Mouse (Mus musculus): ENCODE data around the gene Myh10. TPM values are rescaled to one million over a fixed set of nuclear protein-coding genes. Genes with fewer than 3 reads are reported as not detected.

Gene Myh10
- polyA plus RNA-seq, 1 experiment from 2014 or later, result 18.5 TPM

GRCm38 (mm10) chr11:68778855-68779254 is 87.5 kb downstream of the Myh10 start:
- H3K4me1 ChIP-seq (replicated peaks), result no peaks in the 10 kb centered on the region
- H3K9ac ChIP-seq, result no peak overlapping the region
- no peak for ATAC-seq (ENCODE audit: low read depth)
- H3K36me3 ChIP-seq, result peaks cover 52% of the 10 kb centered on the region
- H3K4me3 ChIP-seq (replicated peaks), result no peak overlapping the region
- H3K27me3 ChIP-seq, result no peaks in the 10 kb centered on the region
- H3K9me3 ChIP-seq (replicated peaks), result no peaks in the 10 kb centered on the region
- no peak overlapping the region for H3K27ac ChIP-seq
- DNase-seq, result no peak
- H3K4me2 ChIP-seq, result no peak overlapping the region

GRCm38 (mm10) chr11:68779735-68780465 is 88.5 kb downstream of the Myh10 start:
- Histone ChIP-seq H3K9ac (no peak overlapping the region), H3K27ac (no peak overlapping the region), H3K4me1 (replicated peaks) (no peaks in the 10 kb centered on the region), H3K9me3 (replicated peaks) (no peaks in the 10 kb centered on the region), H3K4me2 (no peak overlapping the region), H3K4me3 (replicated peaks) (no peak overlapping the region), H3K36me3 (peaks cover 58% of the 10 kb centered on the region), H3K27me3 (no peaks in the 10 kb centered on the region)
- ATAC-seq (ENCODE audit: low read depth), result no peak
- no peak for DNase-seq
- 81% methylated on average over 10 of the region's 10 CpGs for WGBS (ENCODE audit: insufficient replicate concordance)

- no peak for DNase-seq
- H3K36me3 ChIP-seq, result peaks cover 58% of the 10 kb centered on the region
- no peak for ATAC-seq (ENCODE audit: low read depth)
Measured at GRCm38 (mm10) chr11:68780466-68781114, 89.2 kb downstream of the Myh10 start.

GRCm38 (mm10) chr11:68782336-68782735 is 91.0 kb downstream of the Myh10 start:
- Histone ChIP-seq H3K9ac (no peak overlapping the region), H3K27ac (no peak overlapping the region), H3K27me3 (no peaks in the 10 kb centered on the region), H3K9me3 (replicated peaks) (no peaks in the 10 kb centered on the region), H3K4me2 (no peak overlapping the region), H3K36me3 (peaks cover 67% of the 10 kb centered on the region), H3K4me3 (replicated peaks) (no peak overlapping the region), H3K4me1 (replicated peaks) (no peaks in the 10 kb centered on the region)
- DNase-seq, result no peak
- WGBS (ENCODE audit: insufficient replicate concordance), result 59% methylated on average over 9 of the region's 9 CpGs
- no peak for ATAC-seq (ENCODE audit: low read depth)

More at GRCm38 (mm10) chr11:68780466-68781114, 89.2 kb downstream of the Myh10 start:
- Histone ChIP-seq H3K27me3 (no peaks in the 10 kb centered on the region), H3K9ac (no peak overlapping the region), H3K9me3 (replicated peaks) (no peaks in the 10 kb centered on the region), H3K27ac (no peak overlapping the region), H3K4me2 (no peak overlapping the region), H3K4me3 (replicated peaks) (no peak overlapping the region), H3K4me1 (replicated peaks) (no peaks in the 10 kb centered on the region)
- WGBS (ENCODE audit: insufficient replicate concordance), result 76% methylated on average over 14 of the region's 14 CpGs

GRCm38 (mm10) chr11:68785813-68786212 is 94.5 kb downstream of the Myh10 start:
- 73% methylated on average over 8 of the region's 8 CpGs for WGBS (ENCODE audit: insufficient replicate concordance)
- H3K4me1 ChIP-seq (replicated peaks), result no peaks in the 10 kb centered on the region
- ATAC-seq (ENCODE audit: low read depth) (no peak), DNase-seq (no peak)
- no peak overlapping the region for H3K9ac ChIP-seq
- no peaks in the 10 kb centered on the region for H3K9me3 ChIP-seq (replicated peaks)
- peaks cover 92% of the 10 kb centered on the region for H3K36me3 ChIP-seq
- no peak overlapping the region for H3K4me2 ChIP-seq
- H3K27ac ChIP-seq, result no peak overlapping the region
- H3K27me3 ChIP-seq, result no peaks in the 10 kb centered on the region
- no peak overlapping the region for H3K4me3 ChIP-seq (replicated peaks)

- Histone ChIP-seq H3K36me3 (peaks cover 95% of the 10 kb centered on the region), H3K4me1 (replicated peaks) (no peaks in the 10 kb centered on the region), H3K9ac (no peak overlapping the region), H3K4me3 (replicated peaks) (no peak overlapping the region), H3K9me3 (replicated peaks) (no peaks in the 10 kb centered on the region), H3K27me3 (no peaks in the 10 kb centered on the region), H3K4me2 (no peak overlapping the region), H3K27ac (no peak overlapping the region)
- 90% methylated on average over 9 of the region's 9 CpGs for WGBS (ENCODE audit: insufficient replicate concordance)
- ATAC-seq (ENCODE audit: low read depth) (no peak), DNase-seq (no peak)
Measured at GRCm38 (mm10) chr11:68787222-68787621, 95.9 kb downstream of the Myh10 start.

GRCm38 (mm10) chr11:68790720-68791119 is 99.4 kb downstream of the Myh10 start:
- WGBS (ENCODE audit: insufficient replicate concordance), result 84% methylated on average over 10 of the region's 10 CpGs
- no peak overlapping the region for H3K9ac ChIP-seq
- H3K36me3 ChIP-seq, result peaks cover 98% of the 10 kb centered on the region
- no peak overlapping the region for H3K4me2 ChIP-seq
- no peaks in the 10 kb centered on the region for H3K27me3 ChIP-seq
- no peak overlapping the region for H3K4me3 ChIP-seq (replicated peaks)
- ATAC-seq (ENCODE audit: low read depth), result no peak
- DNase-seq, result no peak
- H3K9me3 ChIP-seq (replicated peaks), result no peaks in the 10 kb centered on the region
- H3K4me1 ChIP-seq (replicated peaks), result no peaks in the 10 kb centered on the region
- H3K27ac ChIP-seq, result no peak overlapping the region

GRCm38 (mm10) chr11:68791794-68792193 is 100.4 kb downstream of the Myh10 start:
- no peak for ATAC-seq (ENCODE audit: low read depth)
- DNase-seq, result no peak

GRCm38 (mm10) chr11:68798258-68798657 is 106.9 kb downstream of the Myh10 start:
- WGBS (ENCODE audit: insufficient replicate concordance), result 86% methylated on average over 10 of the region's 10 CpGs
- no peaks in the 10 kb centered on the region for H3K27me3 ChIP-seq
- H3K4me3 ChIP-seq (replicated peaks), result no peak overlapping the region
- no peak overlapping the region for H3K27ac ChIP-seq
- no peak overlapping the region for H3K9ac ChIP-seq
- ATAC-seq (ENCODE audit: low read depth) (no peak), DNase-seq (no peak)
- no peaks in the 10 kb centered on the region for H3K9me3 ChIP-seq (replicated peaks)
- H3K4me1 ChIP-seq (replicated peaks), result no peaks in the 10 kb centered on the region
- H3K36me3 ChIP-seq, result peaks cover 98% of the 10 kb centered on the region
- H3K4me2 ChIP-seq, result no peak overlapping the region

More at GRCm38 (mm10) chr11:68791794-68792193, 100.4 kb downstream of the Myh10 start:
- Histone ChIP-seq H3K9ac (no peak overlapping the region), H3K4me2 (no peak overlapping the region), H3K27ac (no peak overlapping the region), H3K4me3 (replicated peaks) (no peak overlapping the region), H3K4me1 (replicated peaks) (no peaks in the 10 kb centered on the region), H3K27me3 (no peaks in the 10 kb centered on the region), H3K9me3 (replicated peaks) (no peaks in the 10 kb centered on the region), H3K36me3 (peaks cover 96% of the 10 kb centered on the region)
- 73% methylated on average over 9 of the region's 9 CpGs for WGBS (ENCODE audit: insufficient replicate concordance)

GRCm38 (mm10) chr11:68805148-68805547 is 113.8 kb downstream of the Myh10 start:
- ATAC-seq (ENCODE audit: low read depth) (no peak), DNase-seq (no peak)
- Histone ChIP-seq H3K27me3 (no peaks in the 10 kb centered on the region), H3K4me3 (replicated peaks) (no peak overlapping the region), H3K9ac (no peak overlapping the region), H3K36me3 (peaks cover 96% of the 10 kb centered on the region), H3K9me3 (replicated peaks) (no peaks in the 10 kb centered on the region), H3K4me1 (replicated peaks) (no peaks in the 10 kb centered on the region), H3K4me2 (no peak overlapping the region), H3K27ac (no peak overlapping the region)
- WGBS (ENCODE audit: insufficient replicate concordance), result 62% methylated on average over 4 of the region's 4 CpGs

GRCm38 (mm10) chr11:68807787-68808186 is 116.4 kb downstream of the Myh10 start:
- DNase-seq, result peak; percentile 39

More at GRCm38 (mm10) chr11:68807787-68808186, 116.4 kb downstream of the Myh10 start:
- H3K9me3 ChIP-seq (replicated peaks), result no peaks in the 10 kb centered on the region
- H3K4me3 ChIP-seq (replicated peaks), result no peak overlapping the region
- WGBS (ENCODE audit: insufficient replicate concordance), result 26% methylated on average over 6 of the region's 6 CpGs
- H3K36me3 ChIP-seq, result peaks cover 95% of the 10 kb centered on the region
- H3K27ac ChIP-seq, result no peak overlapping the region
- no peak overlapping the region for H3K9ac ChIP-seq
- no peaks in the 10 kb centered on the region for H3K4me1 ChIP-seq (replicated peaks)
- no peaks in the 10 kb centered on the region for H3K27me3 ChIP-seq
- peak; percentile 39; the same call in 1 of the 2 replicates for ATAC-seq (ENCODE audit: low read depth)
- H3K4me2 ChIP-seq, result no peak overlapping the region
